Mouse (Mus musculus): ENCODE results near the gene Tmem252. TPM values are rescaled to one million over a fixed set of nuclear protein-coding genes. Genes with fewer than 3 reads are reported as not detected.

Tmem252 gene
- total RNA-seq (2012; rRNA removed), result 0.22 and 0.42 TPM in 2 replicates

DNA sequence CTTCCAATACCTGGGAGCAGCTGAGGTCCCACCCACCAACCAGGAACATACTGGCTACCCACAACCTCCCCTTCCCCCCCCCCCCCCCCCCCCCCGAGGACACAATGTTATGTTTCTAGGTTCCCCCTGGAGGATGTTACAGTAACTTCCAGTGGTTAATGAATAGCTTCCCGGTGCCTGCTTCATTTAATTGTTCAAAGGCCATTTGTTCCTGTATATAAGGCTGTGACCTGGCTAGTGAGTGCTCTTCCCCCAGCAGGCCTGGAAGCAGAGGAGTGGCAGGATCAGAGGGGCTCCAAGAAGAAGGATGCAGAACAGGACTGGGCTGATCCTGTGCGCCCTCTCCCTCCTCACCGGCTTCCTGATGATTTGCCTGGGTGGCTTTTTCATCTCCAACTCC, at the start of gene Tmem252:
Tmem252 (plus strand) TSS at position 247 of the 400 bp plus-strand sequence.
- Histone ChIP-seq H3K9me3 (ENCODE audit: control insufficient read depth, insufficient read depth, low read depth, low read length) (no peaks in the 10 kb centered on the region), H3K36me3 (ENCODE audit: control insufficient read depth, insufficient read depth, low read length, poor library complexity, severe bottlenecking) (no peaks in the 10 kb centered on the region), H3K9ac (ENCODE audit: insufficient read depth, low read depth, low read length, poor library complexity, severe bottlenecking) (no peak within 1 kb of the TSS), H3K27ac (ENCODE audit: insufficient read depth, low read depth, low read length, poor library complexity, severe bottlenecking) (no peak within 1 kb of the TSS), H3K4me3 (ENCODE audit: insufficient read depth in 1 of 2, low read depth in 1 of 2, low read length in 2 of 2, poor library complexity in 1 of 2, severe bottlenecking in 1 of 2) (no peak within 1 kb of the TSS), H3K4me1 (ENCODE audit: control insufficient read depth in 2 of 2, insufficient read depth in 2 of 2, low read length in 2 of 2, poor library complexity in 1 of 2) (peaks cover 0 to 3% of the 10 kb centered on the region in 2 experiments; a peak in 1 of 4 replicates)
- in situ Hi-C loops (cut with MboI; ENCODE audit: low sequenced_read_pairs in 2 of 2, unreplicated experiment in 2 of 2), result no loop called here
- TF ChIP-seq CHD2 (IDR thresholded peaks at IDR 0.05; ENCODE audit: low read depth, low read length), result no peak
- DNase-seq (ENCODE audit: low read depth, low spot score), result no peak

DNA sequence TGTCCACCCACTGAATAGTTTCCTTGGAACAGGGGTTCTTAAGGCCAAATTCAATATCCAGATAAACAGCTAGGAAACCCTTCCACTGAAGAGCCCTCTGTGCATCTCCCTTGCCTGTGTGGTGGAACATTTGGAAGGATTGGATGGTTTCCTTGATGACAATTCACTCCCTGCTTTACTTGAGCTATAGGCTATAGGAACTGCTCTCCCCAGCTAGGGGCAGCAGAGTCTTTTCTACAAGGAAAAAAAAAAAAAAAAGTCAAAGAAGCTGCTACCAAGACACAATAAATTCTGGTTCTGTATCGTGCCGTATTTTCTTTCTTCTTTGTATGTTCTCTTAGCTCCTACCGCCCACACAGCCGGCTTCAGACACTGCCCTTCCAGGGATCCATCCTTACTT, 45.8 kb upstream of the Tmem252 start:
- no peak for DNase-seq (ENCODE audit: low read depth, low spot score)
- no peaks in the 10 kb centered on the region for H3K36me3 ChIP-seq (ENCODE audit: control insufficient read depth, insufficient read depth, low read length, poor library complexity, severe bottlenecking)
- H3K4me1 ChIP-seq (ENCODE audit: control insufficient read depth in 2 of 2, insufficient read depth in 2 of 2, low read length in 2 of 2, poor library complexity in 1 of 2), result no peaks in the 10 kb centered on the region
- H3K4me3 ChIP-seq (ENCODE audit: insufficient read depth in 1 of 2, low read depth in 1 of 2, low read length in 2 of 2, poor library complexity in 1 of 2, severe bottlenecking in 1 of 2), result no peak overlapping the region
- H3K27ac ChIP-seq (ENCODE audit: insufficient read depth, low read depth, low read length, poor library complexity, severe bottlenecking), result no peak overlapping the region
- TF ChIP-seq ZNF384 (IDR thresholded peaks at IDR 0.05; ENCODE audit: low read depth, low read length), result peak; percentile 58; the same call in 1 of the 2 replicates
- no peak for TF ChIP-seq CHD2 (IDR thresholded peaks at IDR 0.05; ENCODE audit: low read depth, low read length)
- H3K9me3 ChIP-seq (ENCODE audit: control insufficient read depth, insufficient read depth, low read depth, low read length), result no peaks in the 10 kb centered on the region
- no peak overlapping the region for H3K9ac ChIP-seq (ENCODE audit: insufficient read depth, low read depth, low read length, poor library complexity, severe bottlenecking)
- in situ Hi-C loops (cut with MboI; ENCODE audit: low sequenced_read_pairs in 2 of 2, unreplicated experiment in 2 of 2), result loop anchor here in 1 of 2 experiments (10.0 kb wide), 1 partner anchor 247 kb away; the partner anchor contains the start of gene Gm10053

DNA sequence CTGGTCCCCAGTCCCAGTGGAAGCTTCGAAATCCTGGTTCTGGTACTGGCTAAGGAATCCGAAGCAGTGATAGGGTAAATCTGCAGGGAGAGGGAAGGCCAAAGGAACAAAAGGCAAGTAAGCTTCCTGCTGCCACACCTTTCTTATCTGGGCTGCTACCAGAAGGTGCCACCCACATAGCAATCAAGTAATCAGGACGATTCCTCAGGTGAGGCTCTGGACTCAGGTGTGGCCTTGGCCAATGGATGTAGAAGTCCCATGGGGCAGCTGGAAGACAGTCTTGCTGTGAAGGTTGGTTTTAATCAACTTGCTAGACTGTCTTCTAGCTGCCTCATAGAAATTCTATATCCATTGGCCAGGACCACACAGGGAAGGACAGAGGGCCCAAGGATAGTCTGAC, 40.8 kb upstream of the Tmem252 start:
- no peak for DNase-seq (ENCODE audit: low read depth, low spot score)
- no peaks in the 10 kb centered on the region for H3K9me3 ChIP-seq (ENCODE audit: control insufficient read depth, insufficient read depth, low read depth, low read length)
- in situ Hi-C loops (cut with MboI; ENCODE audit: low sequenced_read_pairs in 2 of 2, unreplicated experiment in 2 of 2), result no loop called here
- no peak for TF ChIP-seq ZC3H11A (IDR thresholded peaks at IDR 0.05; ENCODE audit: borderline replicate concordance, low read depth, low read length)
- no peak for TF ChIP-seq ZNF384 (IDR thresholded peaks at IDR 0.05; ENCODE audit: low read depth, low read length)
- TF ChIP-seq CHD2 (IDR thresholded peaks at IDR 0.05; ENCODE audit: low read depth, low read length), result no peak
- TF ChIP-seq MAFK (IDR thresholded peaks at IDR 0.05; ENCODE audit: insufficient read depth, low read depth, low read length), result no peak
- TF ChIP-seq HCFC1 (IDR thresholded peaks at IDR 0.05; ENCODE audit: borderline replicate concordance, insufficient read depth, low read length), result no peak
- H3K4me1 ChIP-seq (ENCODE audit: control insufficient read depth in 2 of 2, insufficient read depth in 2 of 2, low read length in 2 of 2, poor library complexity in 1 of 2), result no peaks in the 10 kb centered on the region
- H3K27ac ChIP-seq (ENCODE audit: insufficient read depth, low read depth, low read length, poor library complexity, severe bottlenecking), result no peak overlapping the region
- H3K9ac ChIP-seq (ENCODE audit: insufficient read depth, low read depth, low read length, poor library complexity, severe bottlenecking), result no peak overlapping the region
- H3K4me3 ChIP-seq (ENCODE audit: insufficient read depth in 1 of 2, low read depth in 1 of 2, low read length in 2 of 2, poor library complexity in 1 of 2, severe bottlenecking in 1 of 2), result no peak overlapping the region
- H3K36me3 ChIP-seq (ENCODE audit: control insufficient read depth, insufficient read depth, low read length, poor library complexity, severe bottlenecking), result no peaks in the 10 kb centered on the region

DNA sequence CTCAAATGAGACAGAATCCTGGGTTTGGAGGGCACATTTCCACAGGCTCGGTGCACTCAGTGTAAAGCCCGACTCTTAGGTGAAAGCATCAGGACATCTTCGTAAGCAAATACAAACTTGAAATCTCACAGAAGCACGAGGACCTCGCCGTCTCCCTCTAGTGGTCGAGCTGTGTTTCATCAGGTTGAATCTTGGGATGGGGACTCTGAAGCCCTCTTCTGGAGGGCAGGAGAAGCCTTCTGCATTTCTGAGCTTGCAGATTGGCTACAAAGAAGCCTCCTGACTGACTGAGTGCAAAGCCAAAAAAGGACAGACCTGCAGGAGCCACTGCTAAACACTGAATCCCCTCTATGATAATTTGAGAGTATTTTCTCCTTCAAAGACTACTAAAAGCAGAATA, 39.2 kb upstream of the Tmem252 start:
- no peak overlapping the region for H3K27ac ChIP-seq (ENCODE audit: insufficient read depth, low read depth, low read length, poor library complexity, severe bottlenecking)
- H3K9me3 ChIP-seq (ENCODE audit: control insufficient read depth, insufficient read depth, low read depth, low read length), result no peaks in the 10 kb centered on the region
- TF ChIP-seq CHD2 (IDR thresholded peaks at IDR 0.05; ENCODE audit: low read depth, low read length) (no peak), MAFK (IDR thresholded peaks at IDR 0.05; ENCODE audit: insufficient read depth, low read depth, low read length) (no peak), ZC3H11A (IDR thresholded peaks at IDR 0.05; ENCODE audit: borderline replicate concordance, low read depth, low read length) (peak; percentile 86; the same call in 1 of the 2 replicates)
- no peak overlapping the region for H3K4me3 ChIP-seq (ENCODE audit: insufficient read depth in 1 of 2, low read depth in 1 of 2, low read length in 2 of 2, poor library complexity in 1 of 2, severe bottlenecking in 1 of 2)
- H3K4me1 ChIP-seq (ENCODE audit: control insufficient read depth in 2 of 2, insufficient read depth in 2 of 2, low read length in 2 of 2, poor library complexity in 1 of 2), result no peaks in the 10 kb centered on the region
- peak; percentile 65 for DNase-seq (ENCODE audit: low read depth, low spot score)
- in situ Hi-C loops (cut with MboI; ENCODE audit: low sequenced_read_pairs in 2 of 2, unreplicated experiment in 2 of 2), result no loop called here
- H3K36me3 ChIP-seq (ENCODE audit: control insufficient read depth, insufficient read depth, low read length, poor library complexity, severe bottlenecking), result no peaks in the 10 kb centered on the region
- no peak overlapping the region for H3K9ac ChIP-seq (ENCODE audit: insufficient read depth, low read depth, low read length, poor library complexity, severe bottlenecking)

DNA sequence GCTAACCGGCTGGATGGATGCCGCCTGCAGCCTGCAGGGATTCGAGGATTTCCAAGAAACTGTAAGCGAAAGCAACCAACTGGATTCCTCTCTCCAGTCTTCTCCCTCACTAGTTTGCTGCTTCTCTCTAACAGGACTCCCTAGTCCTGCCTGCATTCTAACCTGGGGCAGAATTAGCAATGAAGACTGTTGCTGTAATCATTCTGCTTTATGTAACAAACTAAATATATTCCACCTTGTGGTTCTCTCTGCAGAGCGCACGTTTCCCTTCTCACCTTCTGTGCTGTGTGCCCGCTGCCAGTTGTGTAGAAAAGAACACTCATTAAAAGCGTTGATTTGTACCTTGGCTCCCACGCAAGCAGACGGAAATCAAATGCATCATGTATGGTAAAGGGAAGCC, 37.2 kb upstream of the Tmem252 start:
- DNase-seq (ENCODE audit: low read depth, low spot score), result no peak
- Histone ChIP-seq H3K9me3 (ENCODE audit: control insufficient read depth, insufficient read depth, low read depth, low read length) (no peaks in the 10 kb centered on the region), H3K9ac (ENCODE audit: insufficient read depth, low read depth, low read length, poor library complexity, severe bottlenecking) (no peak overlapping the region), H3K36me3 (ENCODE audit: control insufficient read depth, insufficient read depth, low read length, poor library complexity, severe bottlenecking) (no peaks in the 10 kb centered on the region), H3K4me3 (ENCODE audit: insufficient read depth in 1 of 2, low read depth in 1 of 2, low read length in 2 of 2, poor library complexity in 1 of 2, severe bottlenecking in 1 of 2) (no peak overlapping the region), H3K27ac (ENCODE audit: insufficient read depth, low read depth, low read length, poor library complexity, severe bottlenecking) (no peak overlapping the region), H3K4me1 (ENCODE audit: control insufficient read depth in 2 of 2, insufficient read depth in 2 of 2, low read length in 2 of 2, poor library complexity in 1 of 2) (no peaks in the 10 kb centered on the region)
- in situ Hi-C loops (cut with MboI; ENCODE audit: low sequenced_read_pairs in 2 of 2, unreplicated experiment in 2 of 2), result no loop called here
- TF ChIP-seq CHD2 (IDR thresholded peaks at IDR 0.05; ENCODE audit: low read depth, low read length) (no peak), ZNF384 (IDR thresholded peaks at IDR 0.05; ENCODE audit: low read depth, low read length) (no peak), HCFC1 (IDR thresholded peaks at IDR 0.05; ENCODE audit: borderline replicate concordance, insufficient read depth, low read length) (no peak), ZC3H11A (IDR thresholded peaks at IDR 0.05; ENCODE audit: borderline replicate concordance, low read depth, low read length) (no peak)

All from ES-E14 (cell line).